21 mouse cellular contexts compared by ENCODE assay signal in genomic region chr11:117035661-117036336, GRCm38 (mm10).
A peak's percentile ranks its signal among the peaks of the same experiment; 100 is the strongest.
DNase-seq lines count a peak whose midpoint lies in the region; ATAC-seq and TF ChIP-seq lines count a peak whose summit lies in the region.
"Had no signal": no experiment of that assay in that cellular context is flagged by ENCODE, and none has a peak within 500 bp of the region (broad histone marks: within the 10 kb centered on the region; RNA-seq: fewer than 3 reads in every experiment).

No protein-coding gene starts in this region.

- 18% methylated on average over 11 of the region's 11 CpGs for WGBS in kidney, postnatal 0 days
- 41% methylated on average over 11 of the region's 11 CpGs for WGBS in kidney, adult 2 months
- 37% methylated on average over 11 of the region's 11 CpGs for WGBS in hindbrain, embryonic 13.5 days

- H3K4me2 ChIP-seq in kidney, postnatal 0 days (ENCODE audit: low read length), result no peak overlapping the region
- H3K4me2 ChIP-seq in hindbrain, embryonic 13.5 days, result no peak overlapping the region
- H3K4me2 ChIP-seq: heart, embryonic 15.5 days; hindbrain, embryonic 15.5 days; liver, embryonic 11.5 days; lung, embryonic 14.5 days had no signal

- no peak overlapping the region for H3K27ac ChIP-seq in kidney, postnatal 0 days
- H3K27ac ChIP-seq in kidney, adult 2 months (ENCODE audit: insufficient read depth, low read depth, low read length), result no peak overlapping the region
- H3K27ac ChIP-seq in hindbrain, embryonic 13.5 days, result peak overlapping the region; percentile 71
- H3K27ac ChIP-seq: heart, embryonic 15.5 days; macrophage had no signal

- H3K9me3 ChIP-seq in kidney, postnatal 0 days (replicated peaks; ENCODE audit: low read length), result no peaks in the 10 kb centered on the region
- no peaks in the 10 kb centered on the region for H3K9me3 ChIP-seq in hindbrain, embryonic 13.5 days
- H3K9me3 ChIP-seq: heart, embryonic 15.5 days; hindbrain, embryonic 15.5 days had no signal

- TF ChIP-seq POLR2A in kidney, adult 2 months (IDR thresholded peaks at IDR 0.05; ENCODE audit: low read depth, low read length), result no peak
- TF ChIP-seq POLR2A in brain, embryonic 14.5 days (IDR thresholded peaks at IDR 0.05; ENCODE audit: borderline replicate concordance, extremely low read depth, insufficient read depth, insufficient read length, poor library complexity, severe bottlenecking), result no peak

- peak; percentile 31 for TF ChIP-seq CTCF in kidney, postnatal 0 days (IDR thresholded peaks at IDR 0.05; ENCODE audit: low read depth)
- TF ChIP-seq CTCF in kidney, adult 2 months (conservative IDR thresholded peaks at IDR 0.05; ENCODE audit: insufficient read depth, insufficient read length, low read depth, low read length), result no peak
- no peak for TF ChIP-seq CTCF in brain, embryonic 14.5 days (IDR thresholded peaks at IDR 0.05; ENCODE audit: borderline replicate concordance, extremely low read depth, insufficient read depth, insufficient read length)

- peak; percentile 73 for DNase-seq in kidney, postnatal 0 days (ENCODE audit: low spot score)
- no peak for DNase-seq in kidney, adult 2 months
- peak; percentile 55 for DNase-seq in brain, embryonic 14.5 days (ENCODE audit: low read depth)
- DNase-seq in mesoderm, embryonic 11.5 days (ENCODE audit: low read depth, low spot score), result peak; percentile 40
- DNase-seq in adrenal gland, postnatal 36 days, result no peak
- DNase-seq in gastrocnemius, postnatal 10 days, result no peak
- DNase-seq in layer of hippocampus, adult 9-10 months (ENCODE audit: low spot score), result no peak
- DNase-seq: adrenal gland, adult 2 months; cerebellum, adult 11 months; heart, adult 18-20 months; kidney, postnatal 36 days; lung, embryonic 14.5 days; spleen, adult 18-20 months; thymus, adult 2 months had no signal

- no peaks in the 10 kb centered on the region for H3K36me3 ChIP-seq in kidney, postnatal 0 days (ENCODE audit: insufficient read depth, low read length)
- H3K36me3 ChIP-seq in kidney, adult 2 months (ENCODE audit: control insufficient read depth, insufficient read depth, low read length), result no peaks in the 10 kb centered on the region
- H3K36me3 ChIP-seq in hindbrain, embryonic 13.5 days, result no peaks in the 10 kb centered on the region
- H3K36me3 ChIP-seq: heart, embryonic 15.5 days; hindbrain, embryonic 15.5 days had no signal

- H3K9ac ChIP-seq in kidney, postnatal 0 days (ENCODE audit: low read depth, low read length), result no peak overlapping the region
- H3K9ac ChIP-seq in hindbrain, embryonic 13.5 days, result 0 out of 2 replicates have a peak overlapping the region, but pooled peaks have one; percentile 19
- H3K9ac ChIP-seq: heart, embryonic 15.5 days; hindbrain, embryonic 15.5 days; lung, embryonic 14.5 days had no signal

- H3K27me3 ChIP-seq in kidney, postnatal 0 days (ENCODE audit: insufficient read depth, low read length), result no peaks in the 10 kb centered on the region
- H3K27me3 ChIP-seq in kidney, adult 2 months (replicated peaks; ENCODE audit: control insufficient read depth, insufficient read depth, low read length), result no peaks in the 10 kb centered on the region
- H3K27me3 ChIP-seq in hindbrain, embryonic 13.5 days, result 0 out of 2 replicates have a peak, but pooled peaks cover 6% of the 10 kb centered on the region
- H3K27me3 ChIP-seq: heart, embryonic 15.5 days; hindbrain, embryonic 15.5 days had no signal

- no peak overlapping the region for H3K4me3 ChIP-seq in kidney, postnatal 0 days (replicated peaks; ENCODE audit: low read depth, low read length)
- no peak overlapping the region for H3K4me3 ChIP-seq in kidney, adult 2 months (ENCODE audit: insufficient read depth, low read depth, low read length)
- no peak overlapping the region for H3K4me3 ChIP-seq in hindbrain, embryonic 13.5 days
- H3K4me3 ChIP-seq: erythroblast, embryonic 14.5 days; heart, embryonic 15.5 days; hindbrain, embryonic 15.5 days had no signal

- peaks cover 8% of the 10 kb centered on the region; the same call in 1 of the 2 replicates for H3K4me1 ChIP-seq in kidney, postnatal 0 days (replicated peaks; ENCODE audit: insufficient read depth, low read length)
- no peaks in the 10 kb centered on the region for H3K4me1 ChIP-seq in kidney, adult 2 months (ENCODE audit: control insufficient read depth, insufficient read depth, low read length)
- peaks cover 47% of the 10 kb centered on the region for H3K4me1 ChIP-seq in hindbrain, embryonic 13.5 days (replicated peaks)

- ATAC-seq in kidney, postnatal 0 days (replicated peaks; ENCODE audit: low FRiP score, low read depth), result no peak
- ATAC-seq in hindbrain, embryonic 13.5 days (ENCODE audit: low FRiP score), result no peak
- ATAC-seq: forebrain, embryonic 14.5 days had no signal

Comparison
In these comparisons a context has a peak if more than half of its experiments do, and no peak if none do; other contexts are left out.
1. DNase-seq: peak in kidney, postnatal 0 days (single experiment), brain, embryonic 14.5 days (single experiment) and mesoderm, embryonic 11.5 days (single experiment); none in kidney, adult 2 months (single experiment), adrenal gland, postnatal 36 days (0 of 2), gastrocnemius, postnatal 10 days (single experiment) and layer of hippocampus, adult 9-10 months (single experiment).